Mouse (Mus musculus): ENCODE results near the gene Cpn2. TPM values are rescaled to one million over a fixed set of nuclear protein-coding genes. Genes with fewer than 3 reads are reported as not detected.

The Cpn2 gene
- total RNA-seq (2021), result under 1 TPM in 1 of 2 experiments, not detected in 1; 0.14 TPM
- long read RNA-seq, experiment 1, partial matches to known transcripts, result 0 of 1 reads
- long read RNA-seq, experiment 1, other reads (novel, unspliced or antisense), result 1 of 1 reads
- long read RNA-seq, experiment 2, result 0 reads

DNA sequence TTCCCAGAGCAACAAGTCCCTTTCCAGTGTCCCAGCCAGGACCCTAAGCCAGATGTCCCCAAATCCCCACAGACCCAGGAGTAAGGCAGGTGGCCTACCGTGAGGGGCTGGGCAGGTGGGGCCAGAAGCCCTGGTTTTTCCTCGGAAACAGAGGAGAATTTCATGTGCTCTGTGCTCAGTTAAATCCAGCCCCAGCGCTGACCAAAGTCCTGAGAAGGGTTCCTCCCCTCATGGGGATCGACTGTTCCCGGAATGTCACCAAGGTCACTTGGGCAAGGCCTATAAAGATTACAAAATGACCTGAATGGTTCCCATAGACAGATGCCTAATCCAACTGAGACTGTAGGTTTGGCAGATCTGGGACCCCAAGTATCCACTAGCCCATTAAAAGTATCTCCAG lies at the start of gene Cpn2:
Gene Cpn2, minus strand, starts transcription at position 141 of the 400 bp plus-strand sequence.
- intact Hi-C loops (cut with DNase I), result no loop called here
- no peak for DNase-seq

- intact Hi-C loops (cut with DNase I), result loop anchor here (2.0 to 10.0 kb wide), 2 partner anchors 61 to 579 kb away; no protein-coding TSS in a partner anchor
- DNase-seq, result peak in 1 of 2 experiments; percentile 29
Measured at GRCm38 (mm10) chr16:30314236-30314635, 46.9 kb upstream of the Cpn2 start.

- intact Hi-C loops (cut with DNase I), result loop anchor here (10.0 kb wide), 1 partner anchor 576 kb away; no protein-coding TSS in a partner anchor
Measured at GRCm38 (mm10) chr16:30310647-30311046, 43.3 kb upstream of the Cpn2 start, which contains the start of gene Gp5. Gp5 (minus strand) TSS chr16:30310779.

GRCm38 (mm10) chr16:30310171-30310515 lies 42.8 kb upstream of the Cpn2 start:
- DNase-seq, result no peak
- intact Hi-C loops (cut with DNase I), result loop anchor here (10.0 kb wide), 1 partner anchor 575 kb away; no protein-coding TSS in a partner anchor

More at GRCm38 (mm10) chr16:30310647-30311046, 43.3 kb upstream of the Cpn2 start, which contains the start of gene Gp5:
- DNase-seq, result no peak

DNA sequence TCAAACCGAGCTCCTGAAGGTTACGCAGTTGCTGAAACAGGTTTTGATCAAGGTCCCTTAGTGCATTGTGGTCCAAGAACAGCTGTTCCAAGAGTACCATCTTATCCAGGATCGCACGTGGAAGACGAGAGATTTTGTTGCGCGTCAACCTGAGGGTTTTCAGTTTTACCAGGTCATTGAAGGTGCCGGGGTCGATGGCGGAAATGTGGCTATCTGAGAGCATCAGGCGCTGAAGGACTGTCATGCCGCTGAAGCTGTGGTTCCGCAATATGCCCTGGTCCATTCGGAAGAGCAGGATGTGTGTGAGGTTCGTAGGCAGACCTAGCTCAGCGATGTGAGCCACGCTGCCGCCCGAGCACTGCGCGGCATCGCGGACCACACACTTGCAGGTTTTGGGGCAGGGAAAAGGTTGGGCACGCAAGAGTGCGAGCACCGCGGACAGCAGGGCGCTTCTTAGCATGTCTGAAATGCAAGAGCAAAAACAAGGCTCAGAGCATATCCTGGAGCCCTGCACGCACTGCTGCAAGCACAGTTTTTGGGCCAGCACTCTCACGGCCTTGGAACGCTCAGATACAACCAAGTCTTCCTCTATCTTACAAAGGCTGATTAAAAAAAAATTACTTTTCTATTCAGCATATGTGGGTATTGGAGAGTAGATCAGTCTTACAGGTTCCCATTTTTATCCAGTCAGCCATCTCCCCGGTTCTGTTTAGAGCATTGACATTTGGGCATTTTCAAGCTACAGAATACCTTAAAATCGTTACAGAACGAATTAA lies 42.3 kb upstream of the Cpn2 start:
- DNase-seq, result peak in 1 of 2 experiments; percentile 9
- intact Hi-C loops (cut with DNase I), result loop anchor here (10.0 kb wide), 1 partner anchor 575 kb away; no protein-coding TSS in a partner anchor

GRCm38 (mm10) chr16:30308616-30309394 lies 41.5 kb upstream of the Cpn2 start:
- intact Hi-C loops (cut with DNase I), result no loop called here
- DNase-seq, result peak; percentile 36 to 44

- intact Hi-C loops (cut with DNase I), result no loop called here
- DNase-seq, result peak in 1 of 2 experiments; percentile 19
Measured at GRCm38 (mm10) chr16:30307961-30308615, 40.8 kb upstream of the Cpn2 start.

DNA sequence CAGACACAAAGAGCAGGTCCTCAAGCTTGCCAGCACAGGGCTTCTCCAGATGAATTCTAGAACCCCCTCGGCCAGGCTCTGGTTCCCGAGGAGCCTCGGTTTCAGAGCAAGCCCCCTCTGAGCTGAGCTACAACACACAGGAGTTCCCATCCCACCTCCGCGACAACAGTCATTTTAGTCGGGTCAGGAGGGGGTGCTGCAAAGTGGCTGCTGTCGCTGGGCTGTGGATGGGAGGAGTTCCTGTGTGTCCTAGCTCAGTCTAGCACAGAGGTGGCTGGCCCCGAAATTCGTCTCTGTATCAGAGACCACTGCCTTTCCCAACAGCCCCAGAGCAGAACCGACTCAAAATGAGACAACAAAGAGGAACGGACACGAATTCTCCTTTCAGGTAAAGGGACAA lies 40.0 kb upstream of the Cpn2 start:
- DNase-seq, result no peak
- intact Hi-C loops (cut with DNase I), result no loop called here

DNA sequence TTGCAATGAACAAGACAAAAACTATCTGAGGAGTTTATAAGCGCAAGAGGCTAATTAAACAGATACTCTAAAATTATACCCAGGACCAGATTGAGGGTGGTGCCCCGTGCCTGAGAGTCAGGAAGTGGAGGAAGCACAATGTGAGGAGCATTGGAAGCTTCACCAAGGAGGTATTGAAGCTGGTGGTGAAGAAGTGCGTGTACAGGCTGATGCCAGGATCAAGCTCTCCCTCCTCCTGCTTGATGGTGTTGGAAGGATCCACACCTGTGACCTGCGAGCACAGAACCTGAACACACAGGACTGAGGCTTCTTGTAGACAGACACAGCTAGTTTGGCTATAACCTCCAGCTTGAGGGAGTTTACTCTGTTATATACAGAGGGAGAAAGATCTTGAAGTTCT lies 38.8 kb upstream of the Cpn2 start:
- DNase-seq, result no peak
- intact Hi-C loops (cut with DNase I), result no loop called here

- DNase-seq, result no peak
- intact Hi-C loops (cut with DNase I), result no loop called here
Measured at GRCm38 (mm10) chr16:30304236-30304635, 36.9 kb upstream of the Cpn2 start.

GRCm38 (mm10) chr16:30303411-30303810 lies 36.1 kb upstream of the Cpn2 start:
- intact Hi-C loops (cut with DNase I), result no loop called here
- no peak for DNase-seq

DNA sequence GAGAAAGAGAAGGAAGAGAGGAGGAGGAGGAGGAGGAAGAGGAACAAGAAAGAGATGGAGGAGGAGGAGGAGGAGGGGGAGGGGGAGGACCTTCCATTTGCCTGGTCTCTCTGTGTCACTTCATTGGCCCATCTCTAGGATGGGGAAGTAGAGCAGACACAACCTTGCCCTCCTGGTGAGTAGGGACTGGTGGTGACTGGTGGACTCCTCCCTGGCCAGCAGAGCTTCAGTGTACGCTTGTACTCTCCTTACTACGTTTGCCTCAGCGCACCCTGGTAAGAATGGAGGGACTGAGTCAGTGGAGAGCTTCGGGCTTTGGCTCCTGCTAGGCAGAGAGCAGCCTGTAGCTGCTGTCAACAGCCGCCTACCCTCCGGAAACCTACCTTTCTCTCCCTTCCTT lies 35.4 kb upstream of the Cpn2 start:
- intact Hi-C loops (cut with DNase I), result no loop called here

GRCm38 (mm10) chr16:30299711-30300277 lies 32.5 kb upstream of the Cpn2 start:
- DNase-seq, result no peak
- intact Hi-C loops (cut with DNase I), result no loop called here

More for the DNA sequence above, 35.4 kb upstream of the Cpn2 start:
- no peak for DNase-seq

GRCm38 (mm10) chr16:30297450-30297849 lies 30.2 kb upstream of the Cpn2 start:
- DNase-seq, result no peak
- intact Hi-C loops (cut with DNase I), result no loop called here

GRCm38 (mm10) chr16:30296601-30297275 lies 29.4 kb upstream of the Cpn2 start:
- intact Hi-C loops (cut with DNase I), result no loop called here

GRCm38 (mm10) chr16:30295106-30295505 lies 27.8 kb upstream of the Cpn2 start:
- DNase-seq, result no peak
- intact Hi-C loops (cut with DNase I), result no loop called here

More at GRCm38 (mm10) chr16:30296601-30297275, 29.4 kb upstream of the Cpn2 start:
- no peak for DNase-seq

DNA sequence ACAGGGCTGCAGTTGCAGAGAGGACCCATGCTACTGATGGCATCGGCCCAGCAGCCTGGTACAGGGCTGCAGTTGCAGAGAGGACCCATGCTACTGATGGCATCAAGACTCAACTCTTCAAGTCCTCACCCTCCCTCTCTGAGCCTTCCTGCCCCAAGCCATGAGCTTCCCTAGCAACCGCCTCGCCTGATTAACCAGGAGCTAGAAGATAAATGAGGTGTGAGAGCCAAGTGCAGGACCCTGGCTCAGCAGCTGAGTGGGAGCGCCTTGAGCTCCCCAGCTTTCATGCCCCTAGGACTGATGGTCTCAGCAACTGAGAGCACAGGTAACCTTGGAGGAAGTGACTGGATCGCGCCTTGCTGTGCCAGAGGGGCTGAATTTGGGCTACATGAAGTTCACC lies 23.1 kb upstream of the Cpn2 start:
- intact Hi-C loops (cut with DNase I), result no loop called here
- DNase-seq, result no peak

GRCm38 (mm10) chr16:30285701-30286100 lies 18.4 kb upstream of the Cpn2 start:
- intact Hi-C loops (cut with DNase I), result no loop called here
- DNase-seq, result no peak

- peak; percentile 38 to 62 for DNase-seq
- intact Hi-C loops (cut with DNase I), result no loop called here
Measured at GRCm38 (mm10) chr16:30283743-30284337, 16.5 kb upstream of the Cpn2 start.
